Mouse (Mus musculus): ENCODE results near the gene Gm33543. TPM values are rescaled to one million over a fixed set of nuclear protein-coding genes. Genes with fewer than 3 reads are reported as not detected.

Gene Gm33543
- polyA plus RNA-seq, 1 experiment from 2014 or later, result not detected

DNA sequence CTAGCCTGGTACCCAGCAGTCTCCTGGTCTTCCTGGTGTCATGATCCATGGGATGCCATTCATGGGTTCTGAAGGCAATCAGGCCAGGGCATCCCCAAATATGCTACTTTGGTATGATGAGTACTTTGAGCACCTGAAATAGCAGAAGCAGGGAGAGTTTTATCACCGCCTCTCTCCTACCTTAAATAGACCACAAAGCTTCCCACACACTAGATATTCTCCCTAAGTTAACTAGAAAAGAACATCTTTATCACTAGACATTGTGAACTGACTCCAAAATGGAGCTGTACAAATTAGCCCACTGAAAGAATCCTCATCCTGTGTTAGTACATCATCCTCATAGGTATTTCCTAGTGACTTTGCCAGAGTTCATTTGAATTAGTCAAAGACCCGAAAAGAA, 55.6 kb downstream of the Gm33543 start:
- no peak overlapping the region for H3K4me3 ChIP-seq
- no peak for ATAC-seq (ENCODE audit: low FRiP score)
- no peak overlapping the region for H3K9ac ChIP-seq
- no peaks in the 10 kb centered on the region for H3K27me3 ChIP-seq
- no peak overlapping the region for H3K27ac ChIP-seq
- no peak overlapping the region for H3K4me2 ChIP-seq (replicated peaks)
- H3K9me3 ChIP-seq (replicated peaks), result no peaks in the 10 kb centered on the region
- no peaks in the 10 kb centered on the region for H3K4me1 ChIP-seq
- WGBS, result 95% methylated on average over 2 of the region's 2 CpGs
- H3K36me3 ChIP-seq, result no peaks in the 10 kb centered on the region

DNA sequence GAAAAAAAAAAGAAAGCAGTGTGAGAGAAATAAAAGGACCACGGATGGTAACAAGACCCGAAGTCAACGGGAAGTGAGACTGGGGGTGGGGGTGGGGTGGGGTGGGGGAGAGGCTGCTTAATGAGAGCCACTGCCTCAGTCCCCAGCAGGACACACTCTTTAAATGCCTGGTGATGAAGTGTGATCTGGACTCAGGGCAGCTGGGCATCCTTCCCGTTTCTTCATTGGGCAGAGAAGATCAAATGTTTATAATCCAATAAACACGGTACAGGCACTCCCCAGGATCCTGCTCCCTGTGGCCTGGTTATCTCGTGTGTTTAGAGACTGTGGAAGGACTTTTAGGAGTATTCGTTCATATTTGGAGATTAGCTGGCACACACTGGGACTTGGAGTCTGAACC, 57.9 kb downstream of the Gm33543 start:
- Histone ChIP-seq H3K4me3 (no peak overlapping the region), H3K4me2 (replicated peaks) (no peak overlapping the region), H3K9ac (no peak overlapping the region), H3K27ac (no peak overlapping the region), H3K36me3 (no peaks in the 10 kb centered on the region), H3K9me3 (replicated peaks) (no peaks in the 10 kb centered on the region), H3K27me3 (no peaks in the 10 kb centered on the region), H3K4me1 (no peaks in the 10 kb centered on the region)
- ATAC-seq (ENCODE audit: low FRiP score), result no peak
- WGBS, result 61% methylated on average over 7 of the region's 7 CpGs

DNA sequence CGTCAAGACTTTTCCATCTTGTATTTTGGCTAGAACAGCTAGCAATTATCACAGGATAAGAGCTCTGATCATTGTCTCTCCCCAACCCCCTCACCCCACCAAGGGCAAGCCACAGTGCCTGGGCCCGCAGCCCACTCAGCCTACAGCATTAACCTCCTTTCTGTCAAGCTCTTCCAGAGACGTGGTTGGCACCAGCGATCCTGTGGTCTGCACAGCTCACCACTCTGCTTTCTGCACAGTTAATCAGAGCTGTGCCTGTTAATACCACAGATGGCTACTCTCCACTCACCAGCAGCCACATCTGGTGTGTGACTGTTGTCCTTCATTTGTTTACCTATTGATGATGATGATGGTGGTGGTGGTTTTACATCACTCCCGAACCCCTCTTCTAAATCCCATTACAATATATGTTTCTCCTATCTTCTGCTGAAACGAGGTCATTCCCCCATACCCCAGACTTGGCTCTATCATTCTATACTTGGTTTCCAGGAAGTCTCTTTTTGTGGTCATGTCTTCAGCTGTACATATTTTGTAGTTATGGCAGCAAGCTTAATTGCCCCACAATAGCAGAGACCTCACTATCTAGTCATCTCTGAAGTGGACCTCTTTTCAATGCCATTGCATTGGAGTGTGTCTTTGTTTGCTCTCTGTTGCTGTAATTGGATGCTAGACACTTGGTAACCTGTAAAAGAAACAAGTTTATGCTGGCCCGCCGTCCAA, 61.7 kb downstream of the Gm33543 start:
- no peak overlapping the region for H3K4me2 ChIP-seq (replicated peaks)
- no peak for ATAC-seq (ENCODE audit: low FRiP score)
- H3K4me3 ChIP-seq, result no peak overlapping the region
- H3K9me3 ChIP-seq (replicated peaks), result no peaks in the 10 kb centered on the region
- H3K9ac ChIP-seq, result no peak overlapping the region
- H3K27ac ChIP-seq, result no peak overlapping the region
- no peaks in the 10 kb centered on the region for H3K27me3 ChIP-seq
- WGBS, result 91% methylated on average over 8 of the region's 8 CpGs
- H3K4me1 ChIP-seq, result no peaks in the 10 kb centered on the region
- no peaks in the 10 kb centered on the region for H3K36me3 ChIP-seq

DNA sequence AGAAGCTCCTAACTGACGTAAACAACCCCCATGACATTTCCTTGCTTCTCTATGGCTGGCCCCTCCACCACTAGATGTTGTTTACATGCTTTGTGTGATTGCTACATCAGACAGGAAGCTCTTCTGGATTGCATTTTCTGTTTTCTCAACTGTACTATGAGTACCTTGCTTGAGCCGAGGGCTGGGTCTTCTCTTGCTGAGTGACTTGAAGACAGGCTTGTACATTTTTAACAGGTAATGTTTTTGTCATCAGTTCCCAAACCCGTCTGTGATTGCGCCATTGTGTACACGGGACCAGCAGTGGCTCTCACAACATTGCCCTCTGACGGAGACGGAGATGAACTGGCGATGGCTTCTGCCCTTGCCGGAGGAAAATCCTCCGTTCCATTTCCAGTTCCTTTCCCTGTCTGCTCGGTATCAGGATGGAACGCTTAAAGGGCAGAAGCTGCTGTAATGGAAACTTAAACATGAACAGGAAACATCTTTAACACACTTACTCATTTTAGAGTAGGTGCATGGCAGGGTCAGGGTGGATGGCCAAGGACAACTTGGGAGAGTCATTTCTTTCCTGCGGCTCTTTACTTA, 62.8 kb downstream of the Gm33543 start:
- Histone ChIP-seq H3K27me3 (no peaks in the 10 kb centered on the region), H3K36me3 (no peaks in the 10 kb centered on the region), H3K9me3 (replicated peaks) (no peaks in the 10 kb centered on the region), H3K4me1 (no peaks in the 10 kb centered on the region), H3K4me3 (no peak overlapping the region), H3K4me2 (replicated peaks) (no peak overlapping the region), H3K9ac (no peak overlapping the region), H3K27ac (no peak overlapping the region)
- no peak for ATAC-seq (ENCODE audit: low FRiP score)
- 92% methylated on average over 13 of the region's 13 CpGs for WGBS

DNA sequence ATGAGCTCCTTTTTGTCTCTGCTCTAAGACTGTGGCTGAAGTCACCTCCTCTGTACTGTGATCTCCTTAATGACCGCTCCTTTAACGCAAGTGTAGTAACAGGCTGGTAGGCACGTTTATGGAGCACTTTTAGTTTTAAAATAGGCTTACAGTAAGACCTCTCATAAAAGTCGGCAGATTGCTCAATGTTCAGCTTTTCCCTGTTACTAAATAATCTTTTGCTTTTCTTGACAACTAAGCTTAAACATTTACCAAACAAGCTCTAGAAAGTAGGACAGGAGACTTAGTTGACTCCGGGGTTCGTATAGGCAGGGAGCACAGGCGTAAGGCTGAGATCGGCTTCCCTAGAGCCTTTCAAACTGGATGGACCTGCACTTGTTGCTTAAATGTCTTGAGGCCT, 64.1 kb downstream of the Gm33543 start:
- WGBS, result 92% methylated on average over 8 of the region's 8 CpGs
- ATAC-seq (ENCODE audit: low FRiP score), result no peak
- Histone ChIP-seq H3K27me3 (no peaks in the 10 kb centered on the region), H3K4me3 (no peak overlapping the region), H3K9me3 (replicated peaks) (no peaks in the 10 kb centered on the region), H3K9ac (no peak overlapping the region), H3K36me3 (no peaks in the 10 kb centered on the region), H3K4me1 (no peaks in the 10 kb centered on the region), H3K27ac (no peak overlapping the region), H3K4me2 (replicated peaks) (no peak overlapping the region)

DNA sequence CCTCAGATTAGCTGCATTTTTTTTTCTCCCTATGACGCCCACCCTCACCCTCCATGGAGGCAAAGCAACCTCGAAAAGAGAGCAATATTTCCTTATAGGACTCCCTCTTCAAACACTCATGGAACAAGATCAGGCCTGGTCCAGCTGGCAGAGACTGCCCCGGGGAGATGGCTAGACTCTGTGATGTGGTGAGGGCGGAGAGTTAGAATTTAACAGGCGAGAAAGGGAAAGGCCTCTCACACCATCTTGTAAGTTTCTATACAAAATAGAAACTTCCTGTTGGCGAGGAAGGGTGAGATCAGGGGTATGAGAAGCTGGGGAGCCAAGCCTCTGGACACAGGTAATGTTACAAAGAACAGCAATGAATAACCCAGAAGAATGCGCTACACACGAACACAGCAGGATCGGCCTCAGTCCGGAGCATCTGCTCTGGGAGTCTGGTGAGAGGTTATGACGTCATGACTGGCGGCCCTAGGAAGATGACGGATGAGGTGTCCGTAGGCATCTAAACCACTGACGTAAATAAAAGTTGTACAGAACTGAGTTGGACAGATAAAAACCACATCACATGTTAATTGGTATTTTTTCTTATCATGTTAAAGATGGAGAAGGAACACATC, 64.9 kb downstream of the Gm33543 start:
- Histone ChIP-seq H3K4me1 (no peaks in the 10 kb centered on the region), H3K27ac (no peak overlapping the region), H3K36me3 (no peaks in the 10 kb centered on the region), H3K4me3 (no peak overlapping the region), H3K9me3 (replicated peaks) (no peaks in the 10 kb centered on the region), H3K27me3 (no peaks in the 10 kb centered on the region), H3K4me2 (replicated peaks) (no peak overlapping the region), H3K9ac (no peak overlapping the region)
- ATAC-seq (ENCODE audit: low FRiP score), result no peak
- WGBS, result 85% methylated on average over 15 of the region's 15 CpGs

DNA sequence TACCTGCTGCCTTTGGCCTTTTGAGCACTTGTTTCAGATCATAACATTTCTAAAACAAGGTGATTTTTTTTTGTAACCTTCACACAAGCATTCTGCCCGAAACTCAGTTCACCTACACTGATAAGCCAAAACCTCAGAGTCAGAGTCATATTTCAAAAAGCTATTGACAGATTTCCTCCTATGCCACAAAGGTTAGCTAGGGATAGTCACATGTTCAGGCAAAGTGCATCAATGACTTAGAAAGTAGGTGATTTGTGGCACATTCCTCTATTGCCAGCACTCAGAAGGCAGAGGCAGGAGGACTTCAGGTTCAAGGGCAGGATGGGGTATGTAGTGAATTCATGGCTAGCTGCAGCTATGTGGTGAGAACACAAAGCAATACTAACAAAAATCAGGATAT, 65.7 kb downstream of the Gm33543 start:
- no peak overlapping the region for H3K9ac ChIP-seq
- no peaks in the 10 kb centered on the region for H3K9me3 ChIP-seq (replicated peaks)
- H3K4me3 ChIP-seq, result no peak overlapping the region
- no peaks in the 10 kb centered on the region for H3K4me1 ChIP-seq
- WGBS, result 73% methylated on average over 1 of the region's 1 CpGs
- H3K27me3 ChIP-seq, result no peaks in the 10 kb centered on the region
- no peak overlapping the region for H3K4me2 ChIP-seq (replicated peaks)
- H3K36me3 ChIP-seq, result no peaks in the 10 kb centered on the region
- no peak overlapping the region for H3K27ac ChIP-seq
- ATAC-seq (ENCODE audit: low FRiP score), result no peak

DNA sequence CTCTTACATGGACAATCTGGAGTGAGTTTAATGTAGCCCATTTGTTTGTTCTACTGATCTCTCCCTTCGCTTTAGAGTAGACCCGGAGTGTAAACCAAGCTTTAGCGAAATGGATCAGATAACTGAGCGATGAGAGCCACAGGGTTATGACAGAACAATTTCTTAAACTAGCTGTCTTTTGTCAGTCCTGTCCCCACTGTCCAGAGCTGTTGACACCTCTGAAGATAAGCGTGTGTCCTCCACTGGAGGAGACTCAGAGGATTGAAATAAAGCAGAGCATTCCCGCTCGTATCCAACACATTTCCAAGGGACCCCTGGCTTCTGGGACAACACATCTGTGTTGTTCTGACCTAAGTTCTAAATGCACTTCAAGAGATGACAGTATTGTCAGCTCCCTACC, 67.9 kb downstream of the Gm33543 start:
- Histone ChIP-seq H3K9ac (no peak overlapping the region), H3K4me2 (replicated peaks) (no peak overlapping the region), H3K9me3 (replicated peaks) (no peaks in the 10 kb centered on the region), H3K4me1 (no peaks in the 10 kb centered on the region), H3K27ac (no peak overlapping the region), H3K36me3 (no peaks in the 10 kb centered on the region), H3K4me3 (no peak overlapping the region), H3K27me3 (no peaks in the 10 kb centered on the region)
- no peak for ATAC-seq (ENCODE audit: low FRiP score)
- WGBS, result 91% methylated on average over 7 of the region's 7 CpGs

DNA sequence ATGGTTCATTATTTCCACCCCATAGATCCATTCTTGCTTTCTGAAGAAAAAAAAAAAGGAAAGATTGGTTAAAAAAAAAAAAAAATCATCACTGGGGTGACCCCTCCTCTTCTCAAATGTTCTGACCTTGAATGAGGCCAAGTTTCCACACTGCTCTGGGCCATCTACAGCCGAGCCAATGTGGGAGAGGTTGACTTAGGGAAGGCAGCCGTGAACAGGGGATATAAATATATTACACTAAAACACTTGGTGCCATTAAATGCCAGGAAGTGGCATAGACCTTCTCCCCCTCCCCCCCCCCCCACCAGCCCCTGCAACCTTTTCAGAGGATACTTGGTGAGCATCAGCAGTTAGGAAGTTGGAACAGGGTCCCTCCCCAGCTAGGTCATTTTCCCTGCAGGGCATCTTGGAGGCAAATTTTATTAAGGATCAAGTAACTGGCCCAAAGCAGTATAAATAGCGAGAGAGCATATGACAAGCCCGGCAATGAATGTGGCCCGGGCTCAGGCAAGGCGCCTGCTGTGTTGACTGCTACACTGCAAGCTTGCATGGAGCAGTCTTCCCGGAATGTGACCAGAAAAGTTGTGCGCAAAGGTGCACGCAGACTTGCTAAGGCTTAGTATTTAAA, 68.6 kb downstream of the Gm33543 start:
- H3K9ac ChIP-seq, result no peak overlapping the region
- no peaks in the 10 kb centered on the region for H3K36me3 ChIP-seq
- no peaks in the 10 kb centered on the region for H3K27me3 ChIP-seq
- H3K4me3 ChIP-seq, result no peak overlapping the region
- 79% methylated on average over 9 of the region's 9 CpGs for WGBS
- no peak for ATAC-seq (ENCODE audit: low FRiP score)
- no peak overlapping the region for H3K4me2 ChIP-seq (replicated peaks)
- H3K27ac ChIP-seq, result no peak overlapping the region
- no peaks in the 10 kb centered on the region for H3K4me1 ChIP-seq
- H3K9me3 ChIP-seq (replicated peaks), result no peaks in the 10 kb centered on the region

Other genes starting within 250 kb of the Gm33543 start
- gene Anapc15-ps, start 169.5 kb downstream of the Gm33543 start, polyA plus RNA-seq (2016; fragmentation: Nextera tagmentation; extraction: Ambion mirVana), result not detected in 2 replicates
- 18.7 and 20.3 TPM in 2 replicates for gene Eea1, start 97.7 kb upstream of the Gm33543 start, polyA plus RNA-seq (2016; fragmentation: Nextera tagmentation; extraction: Ambion mirVana)